Mouse (Mus musculus) right cerebral cortex, postnatal 4 days (tissue): Measurements from ENCODE around the gene Nxpe4.
"Not testable (repeated sequence)": the region's sequence is repeated elsewhere in the genome, so short reads cannot be mapped to it uniquely, and the experiment has no call there.

Experiments
- DNase-seq: peaks from one replicate; pipeline ENCODE4 v3.0.0-alpha.2; 2022

Gene Nxpe4

DNA sequence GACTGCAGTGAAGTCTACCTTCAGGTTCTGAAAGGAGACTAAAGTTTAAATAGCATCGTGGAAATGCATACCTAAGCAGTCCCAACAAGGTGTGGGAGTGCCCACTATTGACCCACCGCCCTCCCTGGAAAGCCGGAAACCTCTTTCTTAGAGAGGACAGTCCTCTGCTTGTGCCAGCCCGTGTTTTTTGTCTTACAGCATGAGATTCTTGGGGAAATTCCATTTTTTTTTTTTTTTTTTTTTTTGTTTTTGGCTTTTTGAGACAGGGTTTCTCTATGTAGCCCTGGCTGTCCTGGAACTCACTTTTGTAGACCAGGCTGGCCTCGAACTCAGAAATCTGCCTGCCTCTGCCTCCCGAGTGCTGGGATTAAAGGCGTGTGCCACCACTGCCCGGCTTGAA lies 255.5 kb downstream of the Nxpe4 start:
- not testable (repeated sequence) for DNase-seq

DNA sequence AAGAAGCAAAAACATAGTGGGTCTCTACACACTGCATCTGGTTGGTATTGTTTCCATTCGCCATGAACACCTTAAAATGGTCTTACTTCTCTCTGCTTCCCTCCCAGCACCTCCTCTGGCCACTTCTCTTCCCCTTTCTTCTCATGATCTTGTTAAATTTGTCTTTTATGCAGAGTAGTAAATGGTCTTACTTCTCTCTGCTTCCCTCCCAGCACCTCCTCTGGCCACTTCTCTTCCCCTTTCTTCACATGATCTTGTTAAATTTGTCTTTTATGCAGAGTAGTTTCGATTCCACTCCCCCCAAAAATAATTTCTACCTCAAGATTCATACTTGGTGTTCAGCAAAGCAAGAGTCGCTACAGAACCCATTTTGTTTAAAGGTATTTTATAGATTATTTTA lies 256.2 kb downstream of the Nxpe4 start:
- DNase-seq = no peak

DNA sequence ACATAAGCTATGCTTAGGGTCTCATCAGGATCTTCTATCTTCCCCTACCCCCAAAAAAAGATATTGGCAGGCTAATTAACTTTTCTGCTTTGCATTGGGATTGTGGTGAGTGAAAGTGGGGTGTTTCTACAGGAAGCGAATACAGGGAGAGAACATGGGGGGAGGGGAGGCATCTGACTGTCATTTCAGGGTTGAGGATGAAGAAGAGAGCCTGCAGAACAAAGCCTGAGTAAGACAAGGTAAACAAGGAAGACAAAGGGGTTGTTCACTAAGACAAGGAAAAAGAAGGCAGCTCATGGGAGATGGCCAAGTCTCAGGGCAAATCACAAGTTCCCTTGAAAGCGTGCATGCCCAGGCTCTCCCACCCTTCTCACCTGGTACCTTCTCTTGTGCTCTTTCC lies 256.6 kb downstream of the Nxpe4 start:
- no peak for DNase-seq

DNA sequence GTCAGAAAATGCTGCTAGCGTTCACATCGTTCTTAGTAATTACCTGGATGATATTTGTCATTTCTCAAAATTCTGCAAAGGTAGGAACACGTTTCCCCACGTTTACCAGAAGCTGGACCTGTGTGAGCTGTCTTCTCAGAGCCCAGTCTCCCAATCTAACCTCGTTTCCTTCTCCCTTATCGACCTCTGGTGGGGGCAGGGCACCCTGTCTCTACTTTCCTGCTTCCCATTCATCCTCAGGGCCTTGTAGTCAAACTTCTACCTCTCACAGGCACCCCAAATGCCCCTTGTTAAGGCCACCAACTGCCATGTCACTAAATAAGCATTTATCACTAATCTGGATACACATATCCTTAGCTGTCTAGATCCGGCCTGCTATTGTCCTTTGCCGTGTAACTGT lies 257.0 kb downstream of the Nxpe4 start:
- DNase-seq = no peak

DNA sequence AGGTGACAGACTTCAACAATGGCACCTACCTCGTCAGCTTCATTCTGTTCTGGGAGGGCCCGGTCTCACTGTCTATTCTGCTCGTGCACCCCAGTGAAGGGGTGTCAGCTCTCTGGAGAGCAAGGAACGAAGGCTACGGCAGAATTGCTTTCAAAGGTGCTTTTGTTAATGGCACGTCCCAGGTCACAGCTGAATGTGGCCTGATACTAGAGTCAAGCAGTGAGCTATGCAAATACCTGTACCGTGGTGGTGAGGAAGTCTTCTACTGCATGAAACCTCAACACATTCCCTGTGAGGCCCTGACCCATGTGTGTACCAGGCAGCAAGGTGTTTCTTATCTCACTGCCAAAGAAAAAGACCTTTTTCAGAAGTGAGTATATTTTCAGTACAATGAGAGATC lies 258.6 kb downstream of the Nxpe4 start:
- no peak for DNase-seq

DNA sequence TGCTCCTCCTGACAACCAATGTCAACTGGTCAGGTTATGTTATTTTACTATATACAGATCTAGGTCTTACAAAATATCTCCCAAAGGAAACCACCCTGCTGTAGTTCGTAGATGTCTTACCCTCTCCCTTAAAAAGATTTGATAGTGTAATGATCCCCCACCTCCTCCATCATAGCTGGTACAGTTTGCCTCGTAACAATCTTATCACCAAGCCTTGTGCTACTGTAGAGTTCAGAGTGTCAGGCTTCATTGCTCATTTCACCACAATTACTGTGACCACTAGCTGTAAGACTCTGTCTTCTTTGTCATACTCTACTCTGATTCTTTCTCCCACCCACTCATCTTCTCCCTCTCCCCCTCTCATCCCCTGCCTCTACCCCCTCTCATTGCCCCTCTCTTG lies 259.2 kb downstream of the Nxpe4 start:
- DNase-seq = no peak

DNA sequence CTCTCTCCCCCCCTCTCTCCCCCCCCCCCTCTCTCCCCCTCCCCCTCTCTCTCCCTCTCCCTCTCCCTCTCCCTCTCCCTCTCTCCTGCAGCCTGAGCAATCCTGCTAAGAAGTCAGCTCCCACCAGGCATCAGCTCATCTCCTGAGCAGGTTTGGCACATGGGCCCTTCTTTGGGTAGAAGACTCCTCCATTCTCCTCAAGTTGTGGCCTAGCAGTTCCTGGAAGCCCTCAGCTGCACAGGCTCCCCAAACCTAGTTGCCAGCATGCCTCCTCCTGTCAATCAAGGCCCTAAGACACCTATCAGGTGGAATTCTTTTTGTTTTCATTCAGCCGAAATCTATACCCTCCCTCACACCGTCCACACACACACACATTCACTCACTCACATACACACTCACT lies 259.7 kb downstream of the Nxpe4 start:
- DNase-seq = no peak

DNA sequence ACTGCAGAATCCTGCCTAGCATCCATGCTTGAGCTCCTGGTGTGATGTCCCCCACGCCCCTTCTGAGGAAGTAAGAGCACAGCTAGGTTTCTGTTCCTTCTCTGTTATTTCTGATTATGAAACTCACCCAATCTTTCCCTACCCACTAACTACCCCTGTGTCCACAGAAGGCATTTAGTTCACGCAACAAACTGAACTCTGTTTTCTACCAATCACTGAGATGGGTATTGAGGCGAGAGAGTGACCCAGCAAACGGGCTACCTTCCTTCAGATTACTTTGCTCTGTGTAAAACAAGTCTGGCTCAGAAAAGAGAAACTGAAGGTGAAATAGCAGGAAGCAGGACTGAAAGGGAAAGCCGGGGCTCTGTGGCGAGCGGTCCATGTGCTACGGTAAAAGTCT lies 260.6 kb downstream of the Nxpe4 start:
- DNase-seq = no peak

DNA sequence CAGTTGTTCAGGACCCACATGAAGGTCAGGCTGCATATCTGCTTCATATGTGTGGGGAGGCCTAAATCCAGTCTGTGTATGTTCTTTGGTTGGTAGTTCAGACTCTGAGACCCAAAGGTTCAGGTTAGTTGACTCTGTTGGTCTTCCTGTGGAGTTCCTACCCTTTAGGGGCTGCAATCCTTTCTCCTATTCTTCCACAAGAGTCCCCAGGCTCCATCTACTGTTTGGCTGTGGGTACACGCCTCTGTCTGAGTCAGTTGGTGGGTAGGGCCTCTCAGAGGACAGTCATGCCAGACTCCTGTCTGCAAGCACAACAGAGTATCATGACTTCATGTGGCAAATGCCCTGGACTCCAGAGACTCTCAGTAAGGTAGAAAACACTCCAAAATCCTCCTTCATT lies 261.4 kb downstream of the Nxpe4 start:
- no peak for DNase-seq

DNA sequence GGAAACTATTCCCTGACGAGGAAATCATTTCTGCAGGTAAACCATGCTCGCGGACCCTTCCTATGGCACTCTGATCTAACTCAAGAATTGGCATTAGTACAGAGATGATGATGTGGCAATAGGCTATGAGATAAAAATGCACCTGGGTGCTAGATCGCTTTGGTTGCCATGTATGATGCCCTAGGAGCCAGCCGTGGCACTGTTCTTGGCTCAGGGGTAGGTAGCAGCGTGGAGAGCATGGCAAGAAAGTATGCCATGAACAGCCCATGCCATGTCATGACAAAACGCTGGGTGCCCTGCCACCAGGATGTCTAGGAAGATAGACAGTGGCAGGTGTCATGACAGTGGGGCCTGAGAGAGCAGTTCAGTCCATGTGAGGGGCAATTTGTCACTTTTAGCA lies 265.4 kb downstream of the Nxpe4 start:
- DNase-seq = no peak

DNA sequence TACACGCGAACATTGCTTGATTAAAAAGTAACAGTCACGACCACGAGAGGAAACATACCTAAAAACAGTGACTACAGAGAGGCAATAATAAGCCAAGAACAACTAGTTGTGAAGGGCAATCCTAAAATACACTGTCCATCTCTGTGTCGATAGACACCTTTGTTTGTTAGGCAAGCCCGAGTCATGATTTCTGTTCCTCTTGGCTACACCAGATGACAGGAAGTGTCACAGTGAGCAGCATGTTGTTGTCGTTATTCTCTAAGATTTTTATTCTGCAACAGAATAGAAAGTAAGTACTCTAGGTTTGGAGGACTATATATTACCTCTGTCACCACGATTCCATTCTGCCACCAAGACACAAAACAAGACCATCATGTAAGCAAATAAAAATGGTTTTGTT lies 270.6 kb downstream of the Nxpe4 start:
- DNase-seq = no peak

DNA sequence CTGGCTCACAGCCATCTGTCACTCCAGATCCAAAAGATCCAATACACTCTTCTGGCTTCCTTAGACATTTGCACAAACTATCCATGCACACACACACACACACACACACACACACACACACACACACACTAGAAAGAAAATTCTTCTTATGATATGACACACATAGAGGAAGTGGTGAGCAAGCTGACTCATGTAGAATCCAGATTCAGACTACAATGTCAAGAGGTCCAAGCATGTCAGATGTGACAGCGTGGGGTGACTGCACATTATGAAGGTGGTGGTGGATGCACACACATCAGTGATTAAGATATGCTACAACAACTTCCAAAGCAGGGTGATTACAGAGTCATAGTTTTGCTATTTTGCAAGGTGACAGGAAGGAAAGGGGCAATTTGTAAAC lies 282.1 kb downstream of the Nxpe4 start:
- no peak for DNase-seq

DNA sequence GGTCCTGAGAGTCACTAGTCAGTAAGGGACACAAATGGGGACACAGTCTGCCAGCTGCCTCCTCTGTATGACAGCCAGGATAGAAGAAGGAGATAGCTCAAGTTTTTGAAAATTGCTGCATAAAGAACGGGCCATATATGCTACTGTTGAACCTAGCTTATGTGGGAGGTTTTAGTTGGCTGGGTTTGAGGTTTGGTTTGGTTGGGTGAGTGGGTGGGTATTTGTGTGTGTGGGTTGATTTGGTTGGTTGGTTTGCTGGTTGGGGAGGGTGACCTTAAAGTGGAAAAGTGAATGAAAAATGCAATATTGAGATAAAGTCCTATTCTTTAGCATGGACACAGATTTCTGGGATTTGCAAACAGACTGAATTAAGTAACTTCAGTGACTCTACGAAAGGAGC lies 283.0 kb downstream of the Nxpe4 start:
- no peak for DNase-seq

DNA sequence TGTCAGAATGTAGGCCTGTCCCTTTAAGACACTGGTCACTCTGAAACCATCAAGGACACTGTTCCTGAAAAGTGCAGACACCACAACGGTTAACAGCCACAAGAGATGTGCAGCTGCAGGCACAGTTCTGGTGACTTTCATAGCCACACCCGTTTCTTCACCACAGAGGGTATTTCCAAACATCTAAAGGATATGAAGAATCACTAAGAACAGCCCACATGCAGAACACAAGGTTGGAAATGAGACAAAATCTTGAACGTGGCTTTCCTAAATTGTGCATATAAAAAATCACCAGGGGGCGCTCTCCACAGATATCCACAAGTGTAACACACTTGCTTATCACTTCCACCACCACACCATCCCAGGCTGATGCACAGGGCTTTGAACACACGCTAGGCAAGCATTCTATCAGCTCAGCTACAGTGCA lies 286.0 kb downstream of the Nxpe4 start:
- DNase-seq = no peak
